Mouse (Mus musculus) T-cell, adult 2 months (primary cell): Measurements from ENCODE around the gene Vamp8.
A peak's percentile ranks its signal among the peaks of the same experiment; 100 is the strongest.

Experiments used
- DNase-seq: peaks from one replicate; pipeline ENCODE4 v3.0.0; 2022; ENCODE audit warnings: low spot score

Vamp8 gene

DNA sequence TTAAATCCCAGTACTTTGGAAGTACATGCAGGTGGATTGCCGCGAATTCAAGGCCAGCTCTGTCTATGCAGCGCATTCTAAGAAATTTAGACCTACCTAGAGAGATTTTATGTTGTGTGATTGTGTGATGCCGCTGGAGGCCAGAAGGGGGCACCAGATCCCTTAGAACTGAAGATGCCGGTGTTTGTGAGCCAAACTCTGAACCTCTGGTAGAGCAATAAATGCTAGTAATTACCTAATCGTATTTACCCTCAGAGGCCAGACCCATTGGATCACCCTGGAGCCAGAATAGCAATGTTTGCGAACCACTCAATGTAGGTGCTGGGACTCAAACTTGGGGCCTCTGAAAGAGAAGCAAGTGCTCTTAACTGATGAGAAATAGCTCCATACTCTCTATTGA is 11.4 kb upstream of the Vamp8 start:
- DNase-seq: peak; percentile 73

DNA sequence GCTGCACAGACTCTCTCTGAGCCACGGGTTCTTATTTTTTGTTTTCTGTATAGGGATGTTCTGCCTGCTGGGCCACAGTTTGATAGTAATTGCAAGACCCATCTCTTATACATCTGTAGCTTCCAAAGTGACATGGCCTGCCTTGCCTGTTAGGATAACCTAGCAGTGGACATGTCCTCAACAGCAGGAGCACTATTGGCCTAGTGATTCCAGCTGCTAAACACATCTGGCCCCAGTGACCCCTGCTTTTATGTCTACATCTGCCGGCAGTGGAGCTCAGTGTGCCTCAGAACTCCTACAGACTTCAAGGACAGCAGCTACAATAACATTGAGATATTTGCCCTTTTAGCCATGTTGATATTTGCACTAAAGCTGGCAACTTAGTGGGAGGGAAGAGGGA is 9.5 kb upstream of the Vamp8 start:
- DNase-seq: no peak

DNA sequence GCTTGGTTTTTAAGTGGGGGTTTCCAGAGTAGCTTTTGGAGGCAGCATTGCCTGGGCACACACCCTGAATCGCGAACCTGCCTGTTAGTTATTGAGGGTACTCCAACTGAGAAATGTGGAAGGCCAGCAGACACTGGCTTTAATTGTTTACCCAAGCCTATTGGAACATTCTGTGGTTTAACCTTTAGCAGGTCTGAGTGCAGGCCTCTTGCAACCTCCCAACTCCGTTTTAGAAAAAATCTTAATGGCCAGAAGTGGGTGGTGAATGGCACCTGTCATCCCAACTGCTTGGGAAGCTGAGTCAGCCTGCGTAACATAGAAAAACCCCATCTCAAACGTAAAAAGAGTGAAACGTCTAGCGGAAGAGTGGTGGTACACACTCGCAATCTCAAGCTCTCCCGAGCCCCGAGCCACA is 6.3 kb upstream of the Vamp8 start:
- no peak for DNase-seq

DNA sequence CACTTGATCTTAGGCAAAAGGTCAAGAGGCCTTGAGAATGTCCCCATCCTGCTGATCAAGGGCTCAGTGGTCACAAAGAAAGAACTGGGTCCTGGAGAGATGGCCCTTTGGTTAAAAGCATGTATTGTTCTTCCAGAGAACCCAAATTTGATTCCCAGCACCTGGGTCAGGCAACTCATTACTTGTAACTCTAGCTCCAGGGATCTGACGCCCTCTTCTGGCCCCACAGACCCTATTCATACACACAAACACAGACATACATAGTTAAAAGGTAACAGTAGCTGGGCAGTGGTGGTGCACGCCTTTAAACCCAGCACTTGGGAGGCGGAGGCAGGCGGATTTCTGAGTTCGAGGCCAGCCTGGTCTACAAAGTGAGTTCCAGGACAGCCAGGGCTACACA is 1.8 kb upstream of the Vamp8 start:
- DNase-seq: no peak

DNA sequence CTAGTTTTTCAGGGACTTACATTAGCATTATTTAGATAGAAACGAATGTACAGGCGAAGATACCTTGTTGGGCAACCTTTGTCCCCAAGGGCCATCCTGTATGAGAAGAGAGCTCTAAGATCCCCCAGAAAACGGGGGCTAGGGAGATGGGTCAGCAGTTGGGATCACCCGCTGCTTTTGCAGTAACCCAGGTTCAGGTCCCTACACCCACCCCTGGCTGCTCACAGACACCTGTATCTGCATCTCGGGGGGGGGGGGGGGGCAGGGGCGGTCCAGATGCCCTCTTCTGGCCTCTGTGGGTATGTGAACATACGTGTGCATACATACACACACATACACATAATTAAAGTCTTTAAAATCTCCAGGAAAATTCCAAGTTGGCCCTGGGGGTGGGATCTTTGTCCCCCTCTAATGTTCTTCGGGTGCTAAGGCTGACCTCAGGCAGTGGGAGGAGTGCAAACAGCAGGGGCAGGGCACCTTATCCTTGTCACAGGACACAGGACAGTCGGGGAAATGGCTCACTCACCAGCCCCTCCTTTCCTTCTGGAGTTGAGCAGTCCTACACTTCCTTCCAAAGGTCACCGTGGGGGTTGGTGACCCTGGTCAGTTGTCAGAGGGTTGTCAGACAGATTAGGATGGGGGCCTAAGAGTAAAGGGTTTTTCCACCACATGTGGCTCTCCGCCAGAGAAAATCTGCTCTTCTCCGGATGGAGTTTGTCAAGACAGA is 455 bp upstream of the Vamp8 start:
- DNase-seq: no peak

DNA sequence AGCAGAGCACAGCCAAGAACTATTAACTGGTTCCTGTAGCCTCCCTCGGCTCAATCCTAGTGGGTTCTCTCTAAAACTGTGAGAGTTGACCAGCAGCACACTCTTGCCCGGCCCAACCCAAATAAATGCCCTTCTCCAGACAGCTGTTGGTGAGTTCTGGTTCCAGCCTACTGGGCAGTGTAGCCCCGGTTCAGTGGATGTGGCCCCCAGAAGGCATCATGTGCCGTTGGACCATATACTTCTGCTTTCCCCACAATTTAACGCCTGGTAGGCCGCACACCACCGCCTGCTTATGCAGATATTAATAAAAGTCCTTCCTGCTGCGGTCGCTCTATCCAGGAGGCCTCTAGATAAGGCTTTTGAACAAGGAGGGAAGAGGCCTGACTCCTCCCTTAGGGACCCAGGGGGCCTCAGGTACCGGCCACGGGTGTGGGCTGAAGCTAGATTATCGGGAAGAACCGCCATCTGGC is 997 bp downstream of the Vamp8 start:
- DNase-seq: no peak

DNA sequence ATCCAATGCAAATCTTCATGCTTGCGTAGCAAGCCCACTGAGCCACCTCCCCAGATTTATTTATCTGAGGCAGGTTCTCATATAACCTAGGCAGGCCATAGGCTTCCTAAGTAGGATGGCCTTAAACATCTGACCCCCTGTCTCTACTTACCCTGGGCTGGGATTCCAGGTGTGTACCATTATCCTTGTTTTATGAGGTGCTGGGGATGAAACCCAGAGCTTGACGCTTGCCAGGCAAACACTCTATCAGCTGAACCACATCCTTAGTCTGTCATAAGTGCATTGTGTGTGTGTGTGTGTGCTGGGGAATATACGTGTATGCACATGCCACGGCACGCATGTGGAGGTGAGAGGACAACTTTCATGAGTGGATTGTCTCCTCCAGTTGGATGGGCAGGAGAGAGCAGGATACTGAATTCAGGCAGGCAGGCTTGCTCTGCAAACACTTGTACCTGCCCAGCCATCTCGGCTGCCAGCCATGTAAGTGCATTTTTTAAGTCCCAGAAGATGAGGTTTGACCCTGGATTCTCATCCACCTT is 1.6 kb downstream of the Vamp8 start:
- no peak for DNase-seq

DNA sequence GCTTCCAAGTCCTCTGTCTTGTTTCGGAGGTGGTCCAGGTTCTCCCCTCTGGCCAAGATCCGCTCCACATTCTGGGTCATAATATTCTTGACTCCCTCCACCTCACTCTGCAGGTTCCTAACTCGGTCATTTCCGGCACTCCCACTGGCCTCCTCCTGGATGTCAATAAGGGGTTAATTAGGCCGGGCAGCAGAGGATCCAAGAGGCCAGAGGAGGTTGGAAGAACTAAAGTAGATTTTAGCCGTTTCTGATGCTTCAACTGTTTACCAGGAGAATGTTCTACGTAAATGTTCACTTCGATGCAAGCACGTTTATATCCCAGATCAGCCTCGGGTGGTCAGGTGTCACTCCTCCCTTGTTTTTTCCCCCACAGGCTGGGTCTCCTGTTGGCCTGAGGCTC is 2.2 kb downstream of the Vamp8 start:
- no peak for DNase-seq

DNA sequence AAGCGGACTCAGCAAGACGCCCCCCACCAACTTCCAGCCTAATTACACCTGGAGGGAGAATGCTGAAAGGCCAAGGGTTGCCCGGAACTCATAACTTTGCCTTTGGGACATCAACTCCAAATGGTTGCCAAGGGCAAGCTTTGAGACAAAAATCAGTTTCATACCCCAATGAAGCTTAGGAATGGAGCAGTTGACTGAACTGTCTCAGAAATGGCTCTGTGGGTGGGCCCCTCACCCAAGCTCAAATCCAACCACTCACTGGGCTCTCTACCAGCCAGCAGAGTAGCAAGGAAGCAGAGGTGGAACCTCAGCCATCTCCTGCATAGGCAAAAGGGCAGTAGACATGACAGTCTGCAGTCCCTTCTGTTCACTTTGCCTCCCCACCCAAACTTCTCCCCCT is 2.7 kb downstream of the Vamp8 start:
- no peak for DNase-seq

DNA sequence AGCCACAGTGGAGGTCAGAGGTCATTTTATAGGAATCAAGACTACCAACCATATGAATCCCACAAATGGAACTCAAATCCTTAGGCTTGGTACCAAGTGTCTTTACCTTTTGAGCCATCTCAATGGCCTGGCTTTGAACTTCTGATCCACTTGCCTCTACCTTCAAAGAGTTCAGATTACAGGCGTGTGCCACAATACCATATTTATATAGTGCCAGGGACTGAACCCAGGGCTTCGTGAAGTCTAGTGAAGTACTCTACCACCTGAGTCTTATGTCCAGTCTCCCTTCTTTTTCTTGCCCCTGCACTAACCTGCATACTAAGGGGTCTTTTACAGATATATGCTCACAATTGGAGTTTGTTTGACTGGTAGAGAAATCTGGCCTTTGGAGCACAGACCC is 3.9 kb downstream of the Vamp8 start:
- no peak for DNase-seq

DNA sequence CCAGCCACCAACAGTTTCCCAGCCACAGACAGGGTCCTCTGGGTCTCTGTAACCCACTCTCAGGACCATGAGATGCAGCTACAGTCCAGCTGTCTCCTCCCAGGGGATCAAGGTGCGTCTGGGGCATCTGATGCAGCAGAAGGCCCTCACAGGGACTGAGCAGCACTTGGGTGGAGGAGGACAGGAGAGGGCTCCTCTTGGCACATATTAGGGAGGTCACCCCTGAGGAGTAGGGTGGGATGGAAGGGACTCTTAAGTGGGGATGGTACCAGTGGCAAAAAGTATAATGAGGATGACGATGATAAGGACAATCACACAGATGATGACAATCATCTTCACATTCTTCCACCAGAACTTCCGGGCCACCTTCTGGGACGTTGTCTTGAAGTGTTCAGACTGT is 5.2 kb downstream of the Vamp8 start:
- DNase-seq: no peak

DNA sequence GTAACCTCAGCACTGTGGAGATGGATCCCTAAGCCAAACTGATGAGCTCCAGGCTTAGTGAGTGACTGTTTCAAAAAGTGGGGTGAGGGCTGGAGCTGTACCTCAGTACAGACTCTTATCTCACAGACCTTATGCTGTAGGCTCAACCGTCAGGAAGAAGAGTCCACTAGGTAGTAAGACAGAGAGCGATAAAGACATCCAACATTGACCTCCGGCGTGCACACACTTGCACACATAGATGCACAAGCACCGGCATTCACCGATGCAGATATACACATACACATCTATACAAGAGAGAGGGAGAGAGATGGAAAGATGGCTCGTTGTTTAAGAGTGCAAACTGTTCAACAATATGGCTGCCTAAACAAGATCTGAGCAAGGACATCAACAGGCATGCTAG is 6.6 kb downstream of the Vamp8 start:
- no peak for DNase-seq

DNA sequence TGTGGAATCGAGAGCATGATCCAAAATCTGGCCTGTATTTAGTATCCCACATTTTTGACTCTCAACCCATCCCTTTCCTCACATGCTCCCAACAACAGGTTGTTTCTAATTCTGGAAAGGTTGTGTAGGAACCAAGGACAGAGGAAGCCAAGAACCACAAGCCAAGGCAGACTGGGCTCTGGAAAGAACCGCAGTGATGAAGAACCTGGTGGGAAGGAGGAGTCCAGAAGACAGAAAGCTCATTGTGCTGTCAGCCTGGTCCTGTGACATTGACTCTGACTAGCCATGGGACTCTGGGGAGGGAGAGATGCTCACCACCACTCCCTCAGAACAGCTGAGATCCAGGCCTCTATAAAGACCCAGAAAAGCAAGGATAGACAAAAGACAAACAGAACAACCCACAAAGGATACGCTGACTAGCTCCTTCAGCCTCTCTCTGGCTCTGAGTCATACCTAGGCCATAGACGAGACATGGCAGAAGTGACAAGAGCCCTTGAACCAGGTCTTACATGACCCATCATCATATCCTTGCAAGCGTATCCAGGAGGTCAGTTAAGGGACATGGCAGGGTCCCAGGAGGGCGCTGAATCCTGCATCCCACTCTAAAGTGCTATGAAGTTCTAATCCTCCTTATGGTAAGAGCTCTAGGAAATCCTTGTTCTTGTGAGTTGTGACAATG is 7.2 kb downstream of the Vamp8 start:
- DNase-seq: no peak

DNA sequence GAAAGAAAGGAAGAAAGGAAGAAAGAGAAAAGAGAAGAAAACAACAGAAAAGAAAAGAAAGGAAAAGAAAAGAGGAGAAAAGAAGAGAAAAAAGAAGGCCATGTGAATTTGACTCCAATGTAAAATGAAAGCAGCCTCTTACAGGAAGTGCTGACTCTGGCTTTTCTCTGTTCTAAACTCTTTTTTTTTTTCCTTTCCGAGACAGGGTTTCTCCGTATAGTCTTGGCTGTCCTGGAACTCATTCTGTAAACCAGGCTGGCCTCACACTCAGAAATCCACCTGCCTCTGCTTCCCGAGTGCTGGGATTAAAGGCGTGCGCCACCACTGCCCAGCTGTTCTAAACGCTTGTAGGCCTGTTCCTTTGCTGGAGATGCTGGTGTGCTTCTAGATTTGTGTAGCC is 8.0 kb downstream of the Vamp8 start:
- DNase-seq: no peak

DNA sequence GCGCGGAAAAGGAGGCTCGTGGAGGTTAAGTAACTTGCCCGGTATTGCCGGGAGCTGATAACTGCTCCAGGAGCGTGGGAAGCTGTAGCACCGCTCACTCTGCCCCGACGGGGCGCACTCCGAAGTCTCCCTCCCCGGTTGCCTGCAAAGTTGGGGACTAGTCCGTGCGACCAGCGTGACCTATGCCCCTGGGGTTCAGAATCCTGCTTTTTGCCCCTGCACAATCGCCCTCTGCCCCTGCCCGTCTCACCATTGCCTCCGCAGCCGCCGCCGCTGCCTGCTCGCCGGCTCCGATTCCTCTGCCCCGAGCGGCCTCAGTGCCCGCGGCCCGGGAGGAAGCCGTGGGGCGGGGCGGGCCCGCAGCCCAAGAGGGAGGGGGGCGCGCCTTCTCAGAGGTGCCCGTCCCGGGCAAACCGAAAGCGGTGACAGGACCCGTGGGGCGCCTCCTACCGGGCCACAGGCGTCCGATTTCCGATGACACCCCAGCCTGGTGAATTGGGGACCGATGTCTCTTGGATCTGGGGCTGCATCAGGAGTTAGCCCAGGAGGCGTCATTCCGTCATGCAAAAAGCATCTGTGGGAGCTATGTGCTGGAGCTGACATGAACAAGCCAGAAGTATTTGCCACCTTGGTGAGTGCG is 10.3 kb downstream of the Vamp8 start, which contains the start of gene Vamp5:
Vamp5 (minus strand) TSS at position 338 of the 640 bp plus-strand sequence.
- peak; percentile 90 for DNase-seq

DNA sequence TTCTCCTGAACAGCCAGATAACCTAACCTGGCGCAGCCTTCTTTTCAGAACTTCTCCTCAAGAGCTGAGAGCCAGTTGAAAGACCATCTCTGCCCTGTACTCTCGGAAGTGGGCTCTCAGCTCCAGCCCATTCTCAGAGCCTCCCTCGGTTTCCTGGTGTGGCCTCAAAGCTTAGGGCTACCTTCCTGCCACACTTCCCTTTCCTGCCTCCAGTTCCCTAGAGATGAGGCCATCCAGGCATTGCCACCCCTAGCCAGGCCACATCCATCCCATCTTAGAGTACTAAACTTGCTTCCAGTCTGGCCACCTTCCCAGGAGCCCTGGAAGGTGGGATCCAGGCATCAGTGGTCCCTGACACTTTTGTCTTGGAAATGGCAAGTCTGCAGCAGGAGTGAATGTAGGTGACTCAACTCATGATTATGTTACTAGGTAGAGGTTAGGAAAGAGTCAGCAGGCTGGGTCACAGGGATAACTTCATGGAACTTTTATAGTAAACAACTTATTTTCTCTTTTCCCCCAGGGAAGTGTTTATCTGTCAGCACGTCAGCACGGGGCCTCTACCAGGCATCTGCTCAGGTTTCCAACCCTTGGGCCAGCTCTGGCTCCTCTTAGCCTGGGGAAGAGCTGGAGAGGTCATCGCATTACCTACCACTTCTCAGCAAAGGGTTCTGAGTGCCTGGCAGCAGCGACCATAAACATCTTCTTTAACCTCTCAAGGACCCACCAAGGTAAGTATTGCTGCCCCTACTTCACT is 10.9 kb downstream of the Vamp8 start:
- DNase-seq: no peak

DNA sequence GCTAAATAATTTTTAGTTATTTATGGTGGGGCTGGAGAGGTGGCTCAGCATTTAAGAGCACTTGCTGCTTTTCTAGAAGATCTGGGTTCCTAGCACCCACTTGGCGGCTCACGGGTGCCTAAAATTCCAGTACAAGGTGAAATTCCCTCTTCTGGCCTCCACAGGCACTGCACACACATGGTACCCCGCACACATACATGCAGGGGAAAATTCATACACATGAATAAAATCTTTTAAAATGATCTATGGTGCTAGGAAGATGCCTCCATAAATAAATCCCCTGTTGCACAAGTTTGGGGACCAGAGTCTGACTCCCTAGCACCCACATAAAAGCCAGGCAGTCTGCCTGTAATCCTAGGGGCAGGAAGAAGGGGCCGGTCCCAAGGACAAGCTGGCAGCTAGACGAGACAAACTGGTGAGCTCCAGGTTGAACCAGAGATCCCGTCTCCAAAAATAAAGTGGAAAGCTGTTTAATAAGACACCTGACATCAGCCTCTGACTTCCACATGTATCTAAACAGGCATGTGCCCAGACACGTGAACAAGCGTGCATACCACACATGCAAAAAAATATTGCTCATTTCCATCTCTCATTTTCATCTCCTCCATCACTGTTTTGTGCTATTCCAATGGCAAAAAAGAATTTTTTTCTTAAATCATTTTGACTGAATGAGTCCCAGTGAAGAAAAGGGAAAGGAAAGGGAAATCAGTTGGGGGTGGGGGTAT is 11.8 kb downstream of the Vamp8 start:
- no peak for DNase-seq

DNA sequence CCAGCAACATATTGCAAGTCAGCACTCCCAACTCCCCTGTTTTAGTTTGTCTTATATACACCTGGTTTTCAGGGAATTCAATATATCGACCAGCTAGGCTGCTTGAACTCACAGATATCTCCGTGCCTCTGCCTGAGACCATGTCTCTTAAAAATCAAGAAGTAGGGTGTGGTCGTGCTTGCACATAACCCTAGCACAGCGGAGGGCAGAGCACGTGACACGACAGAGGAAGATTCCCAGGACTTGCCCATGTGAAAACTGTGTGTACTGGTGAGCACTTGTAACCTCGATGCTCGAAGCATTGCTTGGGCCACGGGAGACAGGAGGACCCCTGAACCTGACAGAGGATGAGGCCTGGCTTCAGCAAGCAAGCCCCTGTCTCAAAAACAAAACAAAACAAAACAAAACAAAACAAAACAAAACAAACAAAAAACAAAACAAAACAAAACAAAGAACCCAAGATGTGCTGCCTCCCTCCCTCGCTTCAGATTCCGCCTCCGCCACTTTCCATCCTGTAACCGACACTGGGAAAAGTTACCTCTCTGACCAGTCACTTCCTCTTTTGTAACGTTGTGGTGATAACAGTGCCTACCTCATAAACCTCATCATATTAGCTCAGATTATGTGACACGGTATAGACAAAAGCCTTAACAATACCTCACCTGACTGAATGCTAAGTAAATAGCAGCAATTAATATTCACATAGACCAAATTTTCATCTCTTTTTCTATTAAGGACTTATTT is 15.5 kb downstream of the Vamp8 start:
- peak; percentile 9 for DNase-seq

DNA sequence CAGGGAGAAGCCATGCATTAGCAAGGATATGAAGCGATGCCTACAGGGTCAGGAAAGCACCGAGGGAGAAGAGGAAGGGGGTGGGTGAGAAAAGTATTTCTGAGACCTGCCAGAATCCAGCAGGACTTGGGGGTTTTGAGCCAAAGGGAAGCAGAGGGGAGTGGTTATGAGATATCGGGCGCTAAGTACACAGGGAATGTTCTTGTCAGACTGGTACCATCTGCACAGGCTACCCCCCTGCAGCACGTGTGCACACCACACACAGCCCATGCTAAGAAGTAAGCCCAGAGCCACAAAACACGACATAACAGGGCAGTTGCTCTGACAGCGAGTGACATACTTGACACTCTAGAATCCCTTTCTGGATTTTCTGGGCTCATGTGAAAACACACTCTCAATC is 16.3 kb downstream of the Vamp8 start:
- DNase-seq: no peak

DNA sequence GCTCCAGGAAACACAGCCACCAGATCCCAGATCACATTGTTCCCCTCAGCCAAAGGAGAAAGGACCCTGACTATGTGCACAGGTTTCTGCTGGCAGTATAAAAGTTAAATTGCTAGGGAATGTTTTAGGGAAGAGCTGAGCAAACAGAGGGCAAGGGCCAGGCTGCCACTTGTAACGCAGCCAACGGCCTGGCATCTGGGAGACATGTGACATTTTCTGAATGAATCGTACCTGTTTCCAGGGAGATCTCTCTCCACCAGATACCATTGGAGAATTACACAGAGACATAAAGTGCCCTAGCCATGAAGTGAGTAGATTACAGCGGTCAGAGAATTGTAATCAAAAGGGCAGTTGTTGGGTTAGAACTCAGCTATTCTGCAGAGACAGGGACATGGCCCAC is 17.3 kb downstream of the Vamp8 start:
- no peak for DNase-seq

DNA sequence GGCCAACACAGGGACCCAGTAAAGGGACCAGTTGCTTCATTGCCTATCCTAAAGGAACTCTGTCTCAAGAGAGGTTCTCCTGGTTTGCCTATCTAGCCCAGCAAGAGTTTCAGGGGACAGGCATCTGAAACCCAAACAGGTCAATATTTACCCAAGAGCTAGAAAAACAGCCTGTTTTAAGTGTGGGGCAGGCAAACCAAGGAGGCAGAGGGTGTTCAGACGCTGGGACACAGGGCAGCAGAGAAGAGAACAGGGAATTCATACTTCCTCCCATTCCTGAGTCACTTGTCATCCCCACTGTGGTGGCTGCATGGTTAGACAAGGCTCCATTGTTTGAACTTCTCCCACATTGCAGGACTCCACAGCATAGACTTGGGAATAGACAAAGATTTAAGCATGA is 18.9 kb downstream of the Vamp8 start:
- no peak for DNase-seq
